Mouse (Mus musculus): ENCODE measurements around the gene Med17.
A peak's percentile ranks its signal among the peaks of the same experiment; 100 is the strongest.

Med17 gene

GRCm38 (mm10) chr9:15287846-15288245, 8.1 kb upstream of the Med17 start:
- no peak for DNase-seq

GRCm38 (mm10) chr9:15285443-15285842, 5.7 kb upstream of the Med17 start:
- DNase-seq, result no peak

- DNase-seq, result no peak
Measured at GRCm38 (mm10) chr9:15280491-15280879, 754 bp upstream of the Med17 start.

GRCm38 (mm10) chr9:15279139-15279648, 537 bp downstream of the Med17 start:
- no peak for DNase-seq

- DNase-seq, result no peak
Measured at GRCm38 (mm10) chr9:15278343-15278742, 1.4 kb downstream of the Med17 start.

DNA sequence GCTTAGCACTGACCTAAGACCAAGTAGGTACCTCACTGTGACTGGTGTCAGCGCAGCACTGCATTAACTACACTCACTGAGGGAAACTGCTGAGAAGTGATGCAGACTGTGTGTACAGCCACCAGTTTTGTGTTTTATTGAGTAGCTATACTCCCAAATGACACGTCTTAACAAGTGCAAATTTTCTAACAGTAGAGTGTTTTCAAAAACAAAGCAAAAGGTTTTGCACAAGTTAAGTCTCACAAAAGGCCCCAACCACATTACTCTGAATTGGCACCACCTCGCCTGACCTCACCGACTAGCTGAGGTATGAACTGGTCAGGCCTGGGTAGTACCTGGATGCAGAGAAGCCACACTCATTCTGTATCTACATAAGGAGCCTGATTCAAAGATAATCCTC, 2.9 kb downstream of the Med17 start:
- DNase-seq, result no peak

- DNase-seq, result no peak
Measured at GRCm38 (mm10) chr9:15273981-15274380, 5.8 kb downstream of the Med17 start.

GRCm38 (mm10) chr9:15263487-15263886, 16.2 kb downstream of the Med17 start:
- DNase-seq, result peak; percentile 43 to 61

GRCm38 (mm10) chr9:15261980-15262379, 17.8 kb downstream of the Med17 start:
- DNase-seq, result no peak

DNA sequence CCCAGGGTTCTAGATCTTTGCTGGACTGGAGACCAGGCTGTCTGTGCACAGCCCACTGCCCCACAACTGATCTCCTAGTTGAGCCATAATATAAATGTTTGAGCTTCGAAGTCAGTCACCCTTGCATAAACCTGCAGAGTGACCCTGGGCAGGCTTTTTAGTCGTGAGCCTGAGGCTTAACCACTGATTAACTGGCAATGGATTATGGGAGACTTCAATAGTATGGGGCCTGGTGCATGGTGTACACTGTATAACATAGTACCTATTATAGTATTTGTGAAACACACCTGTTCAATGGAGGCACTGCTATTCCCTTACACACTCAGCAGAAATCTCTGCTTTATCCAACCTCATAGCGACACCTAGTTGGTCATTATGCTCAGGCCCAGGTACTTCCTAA, 23.5 kb downstream of the Med17 start:
- no peak for DNase-seq

DNA sequence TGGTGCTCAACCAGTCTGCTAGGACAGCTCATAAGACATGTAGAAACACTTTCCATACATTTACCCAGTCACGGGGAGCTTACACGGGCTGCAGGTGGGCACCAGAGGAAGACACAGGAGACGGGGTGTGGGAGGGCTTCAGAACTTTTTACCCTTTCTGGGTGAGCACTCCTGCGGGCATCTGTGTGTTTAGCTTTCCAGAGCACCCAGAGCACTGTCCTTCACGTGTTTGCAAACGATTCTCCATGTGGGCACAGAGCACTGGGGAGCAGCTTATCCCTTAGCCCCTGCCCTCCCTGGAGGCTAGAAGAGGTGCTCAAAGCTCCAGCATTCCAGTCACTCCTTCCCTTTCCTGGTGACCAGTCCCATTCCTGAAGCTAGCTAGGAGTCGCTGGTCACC, 25.2 kb downstream of the Med17 start:
- DNase-seq, result no peak

GRCm38 (mm10) chr9:15252196-15252595, 27.5 kb downstream of the Med17 start:
- DNase-seq, result no peak

- no peak for DNase-seq
Measured at GRCm38 (mm10) chr9:15250376-15250775, 29.4 kb downstream of the Med17 start.

- no peak for DNase-seq
Measured at GRCm38 (mm10) chr9:15245319-15246075, 34.2 kb downstream of the Med17 start.

GRCm38 (mm10) chr9:15242130-15242529, 37.6 kb downstream of the Med17 start:
- no peak for DNase-seq

DNA sequence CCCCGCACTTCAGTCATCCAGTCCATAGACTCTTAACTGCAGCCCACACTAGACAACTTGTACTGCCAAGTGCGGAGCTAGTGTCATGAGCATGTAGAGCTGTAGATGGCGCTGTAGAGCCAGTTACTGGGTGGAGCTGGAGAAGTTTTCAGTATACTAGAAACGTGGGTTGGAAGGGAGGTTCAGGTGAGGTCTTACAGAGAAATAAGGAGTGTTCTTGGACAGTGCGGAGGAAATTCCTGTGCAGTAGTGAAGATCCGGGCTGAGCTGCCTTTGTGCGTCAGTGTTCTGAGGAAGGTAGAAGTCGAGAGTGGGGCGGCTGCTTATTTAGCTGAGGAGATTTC, 38.2 kb downstream of the Med17 start:
- DNase-seq, result peak; percentile 34 to 39

DNA sequence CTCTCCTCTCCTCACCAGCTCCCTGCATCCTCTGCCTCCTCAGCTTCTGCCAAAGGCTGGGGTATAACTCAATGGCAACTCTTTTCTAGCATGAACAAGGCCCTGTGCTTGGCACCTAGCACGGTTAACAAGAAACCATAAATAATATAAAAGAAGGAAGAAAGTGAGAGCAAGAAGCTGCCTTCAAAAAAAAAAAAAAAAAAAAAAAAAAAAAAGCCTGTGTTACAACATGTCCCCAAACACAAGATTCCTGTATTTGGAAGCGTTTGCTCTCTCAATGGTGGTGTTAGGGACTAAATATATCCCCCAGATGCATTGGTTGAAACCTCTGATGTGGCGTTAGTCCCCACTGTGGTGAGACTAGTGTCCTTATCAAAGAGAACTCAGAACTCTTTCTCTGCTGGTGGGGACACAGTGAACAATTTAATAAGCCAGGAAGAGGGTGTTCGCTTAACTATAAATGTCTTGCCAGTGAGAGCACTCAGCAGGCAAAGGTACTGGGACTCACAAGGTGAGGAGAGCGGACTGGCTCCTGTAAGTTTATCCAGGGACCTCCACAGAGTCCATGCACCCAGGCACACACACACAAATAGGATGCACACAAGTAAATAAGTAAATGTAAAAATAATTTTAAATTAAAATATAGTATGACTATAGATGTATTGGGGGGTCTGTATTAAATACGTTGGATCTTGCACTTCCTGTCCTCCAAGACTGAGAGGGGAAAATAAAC, 38.7 kb downstream of the Med17 start:
- no peak for DNase-seq

GRCm38 (mm10) chr9:15240006-15240405, 39.7 kb downstream of the Med17 start:
- no peak for DNase-seq

GRCm38 (mm10) chr9:15239042-15239925, 40.4 kb downstream of the Med17 start, which contains the start of gene Vstm5:
Gene Vstm5 (plus strand): TSS chr9:15239045.
- no peak for DNase-seq

- DNase-seq, result no peak
Measured at GRCm38 (mm10) chr9:15238297-15238990, 41.3 kb downstream of the Med17 start.

DNA sequence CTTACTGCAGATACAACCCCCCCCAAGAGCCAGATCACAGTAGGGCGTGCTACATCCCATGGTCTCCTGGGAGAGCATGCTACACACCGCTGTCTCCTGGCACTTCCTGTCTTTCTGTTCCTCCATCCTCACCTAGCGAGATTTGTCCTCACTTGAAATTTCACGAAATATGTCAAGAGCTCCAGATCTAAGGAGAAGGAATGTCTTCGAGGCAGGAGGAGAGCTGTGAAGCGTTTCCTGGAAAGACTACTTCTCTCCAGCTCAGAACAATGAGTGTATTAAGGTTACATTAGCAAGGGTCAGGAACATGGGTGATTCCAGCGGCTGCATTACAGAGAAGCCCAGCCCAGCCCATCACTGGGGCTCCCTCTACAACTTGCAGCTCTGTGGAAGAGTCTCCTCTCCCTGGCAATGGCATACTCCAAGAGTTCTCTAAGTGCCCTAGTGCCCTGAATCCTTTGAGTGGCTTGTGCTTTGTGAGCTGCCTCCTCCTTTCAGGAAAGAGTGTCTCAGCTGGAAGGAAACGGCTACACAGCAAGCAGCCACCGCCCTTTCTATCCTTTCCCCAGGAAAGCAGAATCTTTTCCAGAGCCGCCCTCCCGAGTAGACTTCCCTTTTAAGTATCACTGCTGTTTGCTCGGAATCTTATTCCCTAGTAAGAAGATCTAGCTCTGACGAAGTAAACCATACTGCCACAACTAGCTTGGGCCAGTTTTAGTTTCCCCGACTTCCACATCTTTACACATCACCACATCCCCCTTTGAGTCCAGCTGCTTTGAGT, 42.0 kb downstream of the Med17 start:
- DNase-seq, result no peak

DNA sequence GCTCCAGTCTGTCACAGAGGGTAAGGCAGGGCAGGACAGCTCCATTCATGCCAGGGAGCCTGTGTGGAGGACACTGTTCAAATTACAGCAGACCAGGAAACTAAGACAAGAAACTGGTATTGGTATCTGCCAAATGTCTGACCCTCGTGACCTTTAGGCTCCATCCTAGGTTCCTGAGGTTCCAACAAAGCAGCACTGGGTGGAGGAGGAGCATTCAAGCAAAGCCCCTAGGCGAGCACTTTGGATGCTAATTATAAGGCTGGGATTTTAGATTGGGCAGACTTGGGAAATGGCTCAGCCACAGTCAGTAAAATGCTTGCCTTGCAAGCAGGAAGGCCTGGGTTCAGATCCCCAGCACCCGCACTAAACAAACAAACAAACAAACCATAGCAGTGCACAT, 43.7 kb downstream of the Med17 start:
- no peak for DNase-seq

All from cerebellum, postnatal 36 days (tissue).